Mouse (Mus musculus) testis, adult 2 months (tissue): ENCODE data around the gene Cd5.

ENCODE experiments used
- CTCF ChIP-seq: fragments of 200-500 bp; IDR thresholded peaks from 2 replicates; pipeline ENCODE4 v1.5.1; 2012; ENCODE audit warnings: low read depth, mild to moderate bottlenecking, inconsistent platforms, low read length, moderate library complexity; ENCODE audit not compliant: control insufficient read depth, insufficient read depth, insufficient replicate concordance
- POLR2A ChIP-seq: fragments of 200-500 bp; IDR thresholded peaks from 2 replicates; pipeline ENCODE4 v1.6.1; 2012; ENCODE audit warnings: low read depth, mild to moderate bottlenecking, inconsistent platforms, low read length, moderate library complexity; ENCODE audit not compliant: control insufficient read depth

- TF ChIP-seq CTCF: no peak
- TF ChIP-seq POLR2A: no peak
Observed at GRCm38 (mm10) chr19:10730469-10730868, 8.3 kb downstream of the Cd5 start.
